Mouse (Mus musculus): Measurements from ENCODE around the gene Pon3.
"Not testable (repeated sequence)": the region's sequence is repeated elsewhere in the genome, so short reads cannot be mapped to it uniquely, and the experiment has no call there.

Pon3 gene

DNA sequence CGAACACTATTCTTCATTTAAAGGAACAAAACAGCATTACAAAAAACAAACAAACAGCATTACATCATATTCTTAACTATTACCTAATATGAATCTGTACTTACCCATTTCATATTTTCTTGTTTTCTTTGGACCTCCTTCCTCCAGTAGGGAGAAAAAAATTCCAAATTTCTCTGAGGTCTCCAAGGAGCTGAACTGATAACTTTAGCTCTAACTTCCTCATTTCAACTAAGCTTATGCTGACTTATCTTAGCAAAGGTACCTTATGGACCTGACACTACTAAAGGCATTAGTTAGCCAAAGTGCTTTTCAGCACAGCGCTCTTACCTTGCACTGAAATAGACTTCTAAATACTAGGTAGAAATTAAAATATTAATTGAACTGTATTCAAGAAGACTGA is 1.2 kb downstream of the Pon3 start:
- no peak for DNase-seq (ENCODE audit: low read depth)

DNA sequence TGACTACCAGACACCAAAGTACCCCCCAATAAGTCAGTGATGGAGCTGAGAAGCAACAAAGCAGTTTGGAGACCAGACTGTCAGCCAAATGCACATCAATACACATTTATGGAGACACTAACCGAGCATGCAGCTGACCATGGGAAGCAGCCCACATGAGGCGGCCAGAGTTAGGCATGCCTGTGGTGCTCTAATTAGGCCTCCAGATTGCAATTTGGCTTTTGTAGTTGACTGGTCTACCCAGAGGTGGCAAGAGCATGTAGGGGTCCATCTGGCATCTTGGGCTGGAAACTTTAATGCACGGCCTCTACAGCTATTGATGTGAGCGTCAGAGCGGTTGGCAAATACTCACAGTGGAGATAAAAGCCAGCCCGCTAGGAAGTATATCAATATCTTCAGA is 10.2 kb downstream of the Pon3 start:
- no peak for DNase-seq (ENCODE audit: low read depth)

GRCm38 (mm10) chr6:5238799-5239198 is 17.3 kb downstream of the Pon3 start:
- no peak for DNase-seq (ENCODE audit: low read depth)

DNA sequence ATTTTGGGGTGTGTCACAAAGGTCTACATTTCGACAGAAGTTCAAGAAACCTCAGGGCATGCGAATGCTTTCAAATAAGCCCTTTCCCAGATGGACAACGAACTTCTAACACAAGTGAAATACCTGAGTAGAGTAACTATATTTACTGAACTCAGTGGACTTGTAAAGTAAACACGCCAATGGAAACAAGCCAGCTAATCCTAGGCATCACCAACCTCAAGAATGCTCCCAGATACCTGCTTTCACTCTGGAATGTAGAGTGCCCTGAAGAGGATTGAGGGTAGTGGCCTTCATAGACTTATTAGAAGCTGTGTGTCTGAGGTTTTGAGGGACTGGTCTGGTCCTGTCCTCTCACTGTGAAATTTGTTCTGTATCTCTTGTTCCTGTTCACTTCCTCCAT is 18.6 kb downstream of the Pon3 start:
- no peak for DNase-seq (ENCODE audit: low read depth)

DNA sequence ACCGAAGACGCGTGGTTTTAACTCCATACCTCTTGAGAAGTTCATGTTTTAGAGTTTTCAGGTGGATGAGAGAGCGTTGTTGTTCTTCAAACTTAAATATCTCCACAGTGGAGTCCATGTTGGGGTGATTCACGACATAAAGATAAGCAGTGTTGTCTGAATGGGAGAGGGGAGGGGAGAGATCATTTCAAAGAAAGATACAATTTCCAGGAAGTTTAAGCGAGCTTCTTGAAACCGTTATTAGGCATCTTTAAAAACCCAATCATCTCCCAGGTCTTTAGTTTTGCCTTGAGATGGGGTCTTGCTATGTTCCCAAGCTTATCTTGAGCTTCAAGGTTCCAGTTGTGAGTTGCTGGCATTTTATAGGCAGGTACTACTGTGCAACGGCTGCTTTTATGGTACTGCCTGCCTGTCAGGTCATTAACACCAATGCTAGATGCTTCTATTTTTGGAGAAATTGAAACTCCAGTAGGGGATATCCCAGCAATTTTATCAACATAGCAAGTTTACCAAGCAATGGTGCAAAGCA is 19.2 kb downstream of the Pon3 start:
- no peak for DNase-seq (ENCODE audit: low read depth)

DNA sequence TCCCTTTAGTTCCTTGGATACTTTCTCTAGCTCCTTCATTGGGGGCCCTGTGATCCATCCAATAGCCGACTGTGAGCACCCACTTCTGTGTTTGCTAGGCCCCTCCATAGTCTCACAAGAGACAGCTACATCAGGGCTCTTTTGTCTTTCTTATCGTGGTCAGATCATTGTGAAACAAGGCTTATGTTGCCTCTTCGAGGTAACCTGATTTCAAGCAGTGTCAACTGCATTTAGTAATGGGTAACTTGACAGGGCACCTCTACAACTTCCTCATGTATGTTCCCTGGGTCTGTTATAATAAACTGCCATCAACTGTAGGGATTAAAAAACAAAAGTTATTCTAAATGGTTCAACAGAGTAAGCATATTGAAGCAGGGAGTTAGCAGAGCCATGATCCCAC is 21.5 kb downstream of the Pon3 start:
- no peak for DNase-seq (ENCODE audit: low read depth)

DNA sequence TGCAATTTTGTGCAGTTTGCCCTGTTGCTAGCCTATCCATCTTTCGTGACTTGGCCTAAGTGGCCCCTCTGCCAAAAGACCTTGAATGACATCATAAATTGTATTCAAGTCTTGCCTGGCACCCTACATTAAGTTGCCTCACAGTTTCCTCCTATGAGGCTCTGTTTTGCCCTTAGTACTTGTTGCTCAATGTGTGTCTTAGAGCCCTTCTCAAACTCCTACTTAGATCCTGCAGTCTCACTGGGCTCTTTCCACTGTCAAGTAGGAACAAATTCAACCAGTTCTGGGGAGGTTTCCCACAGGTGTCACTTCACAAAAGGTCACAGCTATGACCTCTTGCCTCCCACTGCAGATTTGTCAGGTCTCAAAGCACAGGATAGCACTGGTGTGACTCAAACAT is 22.3 kb downstream of the Pon3 start:
- no peak for DNase-seq (ENCODE audit: low read depth)

DNA sequence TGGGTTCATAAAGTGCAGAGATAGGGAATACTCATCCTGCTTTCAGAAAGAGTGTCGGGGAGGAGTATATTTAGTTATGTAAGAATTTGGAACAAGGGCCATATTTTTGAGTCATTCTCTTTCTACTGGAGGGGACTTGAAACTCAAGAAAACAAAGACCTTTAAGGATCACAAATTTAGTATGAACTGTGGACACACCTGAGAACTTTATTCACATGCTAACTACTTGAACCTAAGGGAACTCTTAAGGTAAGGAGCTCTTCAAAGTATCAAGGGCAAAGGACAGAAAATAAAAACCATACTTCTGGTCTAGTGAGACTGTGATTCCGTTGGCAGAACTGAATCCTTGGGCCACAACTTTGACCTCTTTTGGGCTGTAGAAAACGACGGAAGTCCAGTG is 24.1 kb downstream of the Pon3 start:
- DNase-seq (ENCODE audit: low read depth): no peak

GRCm38 (mm10) chr6:5230261-5230660 is 25.8 kb downstream of the Pon3 start:
- DNase-seq (ENCODE audit: low read depth): no peak

- not testable (repeated sequence) for DNase-seq (ENCODE audit: low read depth)
Observed at GRCm38 (mm10) chr6:5223551-5223950, 32.5 kb downstream of the Pon3 start.

DNA sequence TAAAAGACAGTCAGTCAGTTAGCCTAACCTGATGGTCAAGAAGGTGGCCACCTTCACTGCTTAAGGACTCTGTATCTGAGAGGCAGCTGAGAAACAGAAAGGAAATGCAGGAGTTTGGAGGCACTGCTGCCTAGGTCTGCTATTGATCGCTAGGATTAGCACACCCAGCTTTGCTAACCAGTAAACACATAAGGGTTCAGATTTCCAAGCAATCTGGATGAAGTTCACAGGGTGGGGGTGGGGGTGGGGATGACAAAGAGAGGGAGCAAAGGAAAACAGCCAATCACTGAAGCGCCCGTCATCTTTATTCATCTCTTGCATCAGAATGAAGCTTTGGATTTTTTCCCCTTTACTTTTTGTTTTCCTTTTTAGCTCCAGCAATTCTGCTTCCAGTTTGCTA is 34.0 kb downstream of the Pon3 start:
- DNase-seq (ENCODE audit: low read depth): no peak

- DNase-seq (ENCODE audit: low read depth): no peak
Observed at GRCm38 (mm10) chr6:5218190-5218589, 37.9 kb downstream of the Pon3 start.

DNA sequence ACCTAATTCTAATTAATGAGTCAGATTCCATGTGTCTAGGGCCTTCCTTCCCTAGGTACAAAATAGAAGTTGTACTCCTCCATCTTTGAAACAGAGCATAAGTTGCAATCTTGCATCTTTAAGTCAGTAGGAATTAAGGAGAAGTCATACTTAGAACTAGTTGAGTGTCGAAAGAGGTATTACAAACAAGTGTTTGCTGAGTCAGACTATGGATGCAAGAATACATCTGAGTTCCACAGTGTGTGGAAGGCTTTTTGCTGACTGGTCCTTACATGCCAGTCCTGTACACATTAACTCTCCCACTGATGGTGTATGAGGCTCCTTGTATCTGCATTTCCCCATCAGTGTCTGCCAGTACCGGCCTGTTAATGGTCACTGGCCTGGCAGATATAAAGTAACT is 48.3 kb downstream of the Pon3 start:
- DNase-seq (ENCODE audit: low read depth): no peak

- no peak for DNase-seq (ENCODE audit: low read depth)
Observed at GRCm38 (mm10) chr6:5199916-5200315, 56.2 kb downstream of the Pon3 start.

DNA sequence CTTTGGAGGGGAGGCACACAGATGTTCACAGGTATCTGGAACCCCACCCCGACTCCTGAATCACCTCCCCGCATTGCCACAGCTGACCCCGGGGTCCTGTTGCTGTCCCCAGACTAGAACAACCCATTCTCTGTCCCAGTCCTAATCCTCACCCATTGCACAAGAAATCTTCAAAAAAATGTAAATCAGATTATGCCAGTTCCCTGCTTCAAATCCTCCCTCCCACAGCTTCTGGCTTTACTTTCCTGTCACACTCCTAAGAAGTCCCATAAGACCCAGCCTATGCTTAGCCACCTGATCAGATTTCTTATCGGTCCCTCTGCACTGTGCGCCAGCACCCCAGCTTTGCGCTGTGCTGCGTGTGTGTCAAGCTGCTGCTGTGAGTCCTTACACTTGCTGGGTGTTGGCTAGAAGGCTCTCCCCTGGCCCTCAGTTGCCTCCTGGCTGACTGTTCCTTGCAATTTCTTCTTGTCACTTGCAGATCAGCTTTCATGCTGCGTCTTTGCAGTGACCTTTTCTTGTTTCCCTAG is 56.6 kb downstream of the Pon3 start:
- DNase-seq (ENCODE audit: low read depth): no peak

DNA sequence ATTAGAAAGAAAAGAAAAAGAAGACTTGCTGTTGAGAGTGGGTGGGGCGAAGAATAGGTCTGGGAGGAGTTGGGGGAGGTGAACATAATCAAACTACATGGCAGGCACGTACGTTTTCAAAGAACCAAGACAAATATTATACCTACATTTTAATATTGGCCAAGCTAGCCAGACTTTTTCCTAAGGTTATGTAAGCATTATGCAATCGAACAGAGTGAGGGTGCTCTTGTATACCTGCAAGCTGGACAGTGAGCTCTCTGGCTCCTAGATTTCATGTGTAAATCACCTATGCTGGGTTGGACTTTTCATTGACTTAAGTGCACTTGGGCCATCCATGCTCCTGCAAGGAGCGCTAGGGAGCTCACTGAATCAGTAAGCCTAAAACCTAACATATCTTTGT is 57.5 kb downstream of the Pon3 start:
- no peak for DNase-seq (ENCODE audit: low read depth)

GRCm38 (mm10) chr6:5193693-5194092 is 62.4 kb downstream of the Pon3 start, which contains the start of gene Pon1:
TSS of gene Pon1 (minus strand) at chr6:5193946.
- DNase-seq (ENCODE audit: low read depth): no peak

DNA sequence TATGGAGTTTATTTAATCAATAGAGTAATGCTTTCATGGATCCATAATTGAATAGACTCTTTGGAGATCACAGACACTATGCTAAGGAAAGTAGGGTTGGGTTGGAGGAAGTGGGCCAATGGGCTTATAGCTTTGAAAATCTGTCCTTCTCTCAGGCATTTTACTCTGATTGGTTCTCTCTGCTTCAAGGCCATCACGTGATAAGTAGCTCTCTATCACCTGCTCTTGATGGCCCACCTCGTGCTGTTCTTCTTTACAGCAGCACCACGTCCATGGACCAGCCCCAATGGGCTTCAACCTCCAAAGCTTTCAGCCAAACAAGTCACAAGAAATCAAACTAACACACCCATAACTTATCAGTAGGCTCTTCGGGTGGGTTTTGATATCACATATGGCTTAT is 65.3 kb downstream of the Pon3 start:
- no peak for DNase-seq (ENCODE audit: low read depth)

- no peak for DNase-seq (ENCODE audit: low read depth)
Observed at GRCm38 (mm10) chr6:5189507-5189906, 66.6 kb downstream of the Pon3 start.

GRCm38 (mm10) chr6:5188938-5189337 is 67.1 kb downstream of the Pon3 start:
- no peak for DNase-seq (ENCODE audit: low read depth)

DNA sequence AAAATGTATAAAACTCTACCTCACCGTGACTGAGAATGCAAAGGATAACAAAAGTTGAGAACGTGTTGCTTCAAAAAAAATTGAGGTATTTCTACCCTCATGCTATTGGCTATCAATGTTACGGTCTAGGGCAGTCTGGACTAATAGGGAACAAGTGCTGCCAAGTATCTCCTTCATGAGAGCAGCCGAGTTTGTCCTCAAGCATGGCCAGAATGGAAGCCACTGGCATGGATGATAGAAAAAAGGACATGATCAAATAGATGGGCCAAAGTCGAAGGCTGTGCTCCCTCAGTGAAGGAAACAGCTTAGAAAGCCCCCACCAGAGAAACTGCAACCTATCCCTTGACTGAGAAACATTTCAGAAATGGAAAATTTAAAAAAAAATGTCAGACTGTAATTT is 68.0 kb downstream of the Pon3 start:
- DNase-seq (ENCODE audit: low read depth): no peak

GRCm38 (mm10) chr6:5187586-5187985 is 68.5 kb downstream of the Pon3 start:
- DNase-seq (ENCODE audit: low read depth): no peak

- DNase-seq (ENCODE audit: low read depth): no peak
Observed at GRCm38 (mm10) chr6:5186229-5186950, 69.7 kb downstream of the Pon3 start.

DNA sequence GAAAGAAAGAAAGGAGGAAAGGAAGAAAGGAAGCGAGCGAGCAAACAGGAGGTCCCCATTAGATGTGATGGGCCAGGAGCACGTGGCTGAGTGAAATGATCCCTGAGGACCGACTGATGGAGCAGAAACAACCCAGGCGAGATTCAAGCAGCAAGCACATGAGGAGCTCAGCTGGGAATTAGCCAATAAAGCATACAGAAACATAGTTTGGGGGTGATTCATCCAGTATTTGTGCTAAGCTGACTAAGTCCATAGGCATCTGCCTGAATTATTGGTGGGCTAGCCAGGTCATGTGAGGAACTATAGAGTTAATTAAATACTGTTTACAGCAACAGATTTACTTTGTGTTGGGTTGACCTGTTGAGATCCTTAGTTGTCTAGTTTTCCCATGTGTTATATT is 75.4 kb downstream of the Pon3 start:
- DNase-seq (ENCODE audit: low read depth): no peak

Data from naive thymus-derived CD4-positive, alpha-beta T cell, adult 2 months (primary cell).